Mouse (Mus musculus) testis, adult 2 months (tissue): Measurements from ENCODE around the gene Susd3. TPM values are rescaled to one million over a fixed set of nuclear protein-coding genes. Genes with fewer than 3 reads are reported as not detected.

Experiments used
- H3K27ac ChIP-seq: fragments of 200-500 bp; 2 replicates; pipeline ENCODE4 v1.5.1; 2012; ENCODE audit warnings: low read depth, low read length; ENCODE audit not compliant: control insufficient read depth, insufficient read depth
- H3K27me3 ChIP-seq: fragments of 200-500 bp; 2 replicates; pipeline ENCODE4 v1.6.1; 2012; ENCODE audit warnings: mild to moderate bottlenecking, low read length, moderate library complexity; ENCODE audit not compliant: control insufficient read depth, insufficient read depth
- H3K36me3 ChIP-seq: fragments of 200-500 bp; 2 replicates; pipeline ENCODE4 v1.6.1; 2012; ENCODE audit warnings: mild to moderate bottlenecking, low read length; ENCODE audit not compliant: control insufficient read depth, insufficient read depth
- H3K4me1 ChIP-seq: fragments of 200-500 bp; 2 replicates; pipeline ENCODE4 v1.6.1; 2012; ENCODE audit warnings: low read length; ENCODE audit not compliant: control insufficient read depth, insufficient read depth
- H3K4me3 ChIP-seq: fragments of 200-500 bp; 2 replicates; pipeline ENCODE4 v1.5.1; 2012; ENCODE audit warnings: low read depth, mild to moderate bottlenecking, low read length, moderate library complexity, mixed read lengths; ENCODE audit not compliant: control insufficient read depth
- CTCF ChIP-seq: fragments of 200-500 bp; IDR thresholded peaks from 2 replicates; pipeline ENCODE4 v1.5.1; 2012; ENCODE audit warnings: low read depth, mild to moderate bottlenecking, inconsistent platforms, low read length, moderate library complexity; ENCODE audit not compliant: control insufficient read depth, insufficient read depth, insufficient replicate concordance
- POLR2A ChIP-seq: fragments of 200-500 bp; IDR thresholded peaks from 2 replicates; pipeline ENCODE4 v1.6.1; 2012; ENCODE audit warnings: low read depth, mild to moderate bottlenecking, inconsistent platforms, low read length, moderate library complexity; ENCODE audit not compliant: control insufficient read depth
- polyA plus RNA-seq: library from polyadenylated mRNA; depleted of rRNA; stranded (reverse); fragments of >200 nt; gene quantifications from 2 replicates; pipeline ENCODE4 v1.2.3, GENCODE M21; 2012; rRNA removed

Susd3 gene
- polyA plus RNA-seq, 1 experiment: 51.3 TPM

DNA sequence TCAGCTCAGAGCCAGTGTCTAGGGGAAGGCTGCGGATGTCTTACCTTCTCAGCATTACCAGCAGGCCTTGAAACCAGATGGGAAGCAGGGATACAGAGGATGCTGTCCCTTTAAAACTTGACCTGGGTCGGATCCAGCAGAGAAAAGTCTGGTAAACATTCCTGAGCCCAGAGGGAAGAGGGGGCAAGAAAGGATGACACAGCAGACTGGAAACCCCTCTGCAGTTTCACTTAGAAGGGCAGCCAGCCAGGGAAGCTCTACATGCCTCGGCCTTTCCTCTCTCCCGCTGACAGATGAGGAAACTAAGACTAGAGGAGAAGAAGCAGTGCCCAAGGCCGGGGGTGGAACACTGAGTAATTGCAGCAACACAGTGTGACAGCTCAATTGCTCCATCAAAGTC lies 64.9 kb downstream of the Susd3 start:
- TF ChIP-seq POLR2A: no peak
- TF ChIP-seq CTCF: no peak
- H3K36me3 ChIP-seq: no peaks in the 10 kb centered on the region
- no peak overlapping the region for H3K4me3 ChIP-seq
- no peaks in the 10 kb centered on the region for H3K27me3 ChIP-seq
- H3K27ac ChIP-seq: peak overlapping the region; percentile 41; the same call in 1 of the 2 replicates
- H3K4me1 ChIP-seq: peaks cover 14% of the 10 kb centered on the region

DNA sequence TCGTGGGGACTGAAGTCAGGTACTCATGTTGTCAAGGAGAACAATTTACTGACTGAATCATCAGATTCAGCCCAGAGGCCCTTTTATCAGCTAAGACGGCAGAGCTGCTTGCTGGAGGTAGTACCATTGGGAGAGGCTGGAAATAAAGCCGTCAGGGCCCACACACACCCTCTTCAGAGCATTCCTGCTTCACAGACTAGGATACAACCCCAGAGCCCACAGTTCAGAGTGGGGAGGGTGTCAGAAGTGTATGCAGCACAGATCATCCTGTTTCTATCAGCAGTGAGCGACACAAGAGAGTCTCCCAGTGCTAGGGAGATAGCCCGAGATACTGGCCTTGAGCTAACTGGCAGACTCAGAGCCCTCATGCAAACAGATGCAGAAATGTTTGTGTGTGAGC lies 65.3 kb downstream of the Susd3 start:
- Histone ChIP-seq H3K27ac (no peak overlapping the region; the same call in 1 of the 2 replicates), H3K36me3 (no peaks in the 10 kb centered on the region), H3K4me1 (peaks cover 10% of the 10 kb centered on the region), H3K27me3 (no peaks in the 10 kb centered on the region), H3K4me3 (no peak overlapping the region)
- TF ChIP-seq CTCF: no peak
- no peak for TF ChIP-seq POLR2A

DNA sequence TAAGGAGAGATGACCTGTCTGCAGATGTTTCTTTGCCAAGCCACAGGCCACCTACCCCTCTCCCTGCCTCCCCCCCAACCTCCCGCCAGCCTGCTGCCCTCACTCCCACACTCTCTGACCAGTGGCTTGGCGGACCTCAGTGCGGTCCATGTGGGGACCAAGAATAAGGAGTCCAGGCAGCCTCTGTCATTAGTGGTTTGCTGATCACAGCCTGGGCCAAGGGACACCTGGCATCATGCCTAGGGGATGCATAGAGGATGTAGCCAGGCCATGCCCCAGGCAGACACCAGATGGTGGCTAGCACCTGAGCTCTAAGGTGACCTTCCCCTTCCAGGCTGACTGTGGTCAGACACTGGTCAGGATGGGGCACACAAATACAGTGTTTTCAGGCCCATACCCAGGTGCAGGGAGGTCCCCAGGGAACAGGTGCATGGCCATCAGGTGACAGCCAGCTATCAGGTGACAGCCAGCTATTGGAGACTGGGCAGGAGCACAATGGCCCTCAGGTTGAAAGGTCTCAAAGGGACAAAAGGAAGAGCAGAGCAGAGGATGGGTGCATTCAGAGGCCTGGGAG lies 67.0 kb downstream of the Susd3 start:
- Histone ChIP-seq H3K36me3 (no peaks in the 10 kb centered on the region), H3K4me3 (no peak overlapping the region), H3K27ac (no peak overlapping the region), H3K27me3 (no peaks in the 10 kb centered on the region), H3K4me1 (peaks cover 4% of the 10 kb centered on the region; the same call in 1 of the 2 replicates)
- TF ChIP-seq CTCF (no peak), POLR2A (no peak)

DNA sequence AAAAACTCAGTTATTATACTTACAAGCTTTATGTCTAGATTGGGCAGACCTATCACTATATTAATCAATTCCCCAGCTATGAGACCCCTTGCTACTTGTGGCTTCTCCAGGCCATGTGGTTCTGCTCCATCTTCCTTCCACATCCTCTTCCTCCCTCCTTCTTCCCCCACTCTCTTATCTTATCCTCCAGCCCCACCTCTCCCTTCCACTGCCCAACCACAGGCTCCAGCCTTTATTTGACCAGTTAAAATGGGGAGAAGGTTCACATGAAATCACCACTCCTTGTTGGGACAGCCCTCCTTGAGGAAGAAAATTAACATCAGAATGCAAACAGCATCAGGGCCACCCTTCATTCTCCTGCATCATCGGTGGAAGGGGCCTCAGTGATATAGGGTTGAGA lies 67.8 kb downstream of the Susd3 start:
- Histone ChIP-seq H3K4me1 (peaks cover 4% of the 10 kb centered on the region; the same call in 1 of the 2 replicates), H3K36me3 (no peaks in the 10 kb centered on the region), H3K27ac (no peak overlapping the region), H3K27me3 (no peaks in the 10 kb centered on the region), H3K4me3 (no peak overlapping the region)
- no peak for TF ChIP-seq POLR2A
- no peak for TF ChIP-seq CTCF

Other genes with a start within 250 kb of the Susd3 start
- gene Wnk2, start 100.7 kb downstream of the Susd3 start, polyA plus RNA-seq: 1.0 and 1.6 TPM in 2 replicates
- gene Ninj1, start 61.2 kb downstream of the Susd3 start, polyA plus RNA-seq: 30.9 and 41.5 TPM in 2 replicates
- gene Card19, start 32.7 kb downstream of the Susd3 start, polyA plus RNA-seq: 22.0 and 28.9 TPM in 2 replicates
- gene Fgd3, start 71.6 kb upstream of the Susd3 start, polyA plus RNA-seq: 0.56 and 0.60 TPM in 2 replicates
- gene Bicd2, start 92.9 kb upstream of the Susd3 start, polyA plus RNA-seq: 42.8 and 44.7 TPM in 2 replicates
- 11.6 and 12.2 TPM in 2 replicates for gene Ippk, start 172.5 kb upstream of the Susd3 start, polyA plus RNA-seq
- 0.45 and 0.62 TPM in 2 replicates for gene Tes3-ps, start 244.6 kb upstream of the Susd3 start, polyA plus RNA-seq